Mouse (Mus musculus): ENCODE measurements at regions not wholly inside any gene's neighbourhood (a gene's known extent, or its start where the extent isn't known, plus 50 kb on each side); places are given as distances from the start of the nearest gene placed in this dataset.

DNA sequence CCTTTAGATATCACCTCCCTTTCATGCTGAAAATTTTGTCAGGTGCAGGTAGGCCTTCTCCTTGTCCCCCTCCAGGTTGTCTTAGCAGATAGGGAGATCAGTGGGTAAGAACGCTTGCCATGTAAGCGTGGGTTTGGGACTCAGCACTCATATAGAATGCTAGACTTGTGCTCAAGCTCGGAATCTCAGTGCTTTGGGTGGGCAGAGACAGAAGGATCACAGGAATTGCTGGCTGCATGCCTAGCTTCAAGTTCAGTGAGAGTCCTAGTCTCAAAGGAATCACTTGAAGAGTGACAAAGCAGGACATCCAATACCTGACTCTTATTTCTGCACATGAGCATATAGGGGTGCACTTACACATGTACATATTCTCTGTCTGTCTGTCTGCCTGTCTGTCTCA lies 235.5 kb upstream of the Prickle1 start:
- WGBS = 79% methylated on average over 3 of the region's 3 CpGs

GRCm38 (mm10) chr15:93824729-93825694 lies 229.3 kb upstream of the Prickle1 start:
- no peak for DNase-seq (ENCODE audit: low read depth, low spot score)

More for the DNA sequence above, 235.5 kb upstream of the Prickle1 start:
- DNase-seq (ENCODE audit: low read depth, low spot score) = no peak

DNA sequence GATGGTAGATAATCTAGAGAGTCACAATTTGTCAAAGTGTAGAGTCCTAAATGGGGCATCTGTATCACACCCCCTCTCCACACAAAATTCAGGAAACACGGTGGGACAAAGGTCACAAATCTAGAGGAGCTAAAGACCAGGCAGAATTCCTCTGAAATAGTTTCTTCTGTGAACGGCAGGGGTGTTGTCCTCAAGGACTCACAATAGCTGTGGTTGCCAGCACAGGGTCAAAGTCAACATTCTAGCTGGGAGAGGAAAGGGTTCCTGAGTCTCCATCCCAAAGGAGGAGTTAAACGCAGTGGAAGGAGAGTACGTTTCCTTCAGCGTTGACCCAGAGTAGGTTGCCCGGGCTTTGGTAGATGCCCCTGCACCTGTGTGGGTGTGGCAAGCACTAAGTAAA lies 225.5 kb upstream of the Prickle1 start:
- WGBS = 36% methylated on average over 6 of the region's 6 CpGs
- no peak for DNase-seq (ENCODE audit: low read depth, low spot score)

More at GRCm38 (mm10) chr15:93824729-93825694, 229.3 kb upstream of the Prickle1 start:
- 60% methylated on average over 28 of the region's 28 CpGs for WGBS

GRCm38 (mm10) chr15:93812011-93812410 lies 216.3 kb upstream of the Prickle1 start:
- no peak for DNase-seq (ENCODE audit: low read depth, low spot score)
- 29% methylated on average over 7 of the region's 7 CpGs for WGBS

GRCm38 (mm10) chr15:93807993-93808392 lies 212.3 kb upstream of the Prickle1 start:
- WGBS = 36% methylated on average over 8 of the region's 8 CpGs
- no peak for DNase-seq (ENCODE audit: low read depth, low spot score)

DNA sequence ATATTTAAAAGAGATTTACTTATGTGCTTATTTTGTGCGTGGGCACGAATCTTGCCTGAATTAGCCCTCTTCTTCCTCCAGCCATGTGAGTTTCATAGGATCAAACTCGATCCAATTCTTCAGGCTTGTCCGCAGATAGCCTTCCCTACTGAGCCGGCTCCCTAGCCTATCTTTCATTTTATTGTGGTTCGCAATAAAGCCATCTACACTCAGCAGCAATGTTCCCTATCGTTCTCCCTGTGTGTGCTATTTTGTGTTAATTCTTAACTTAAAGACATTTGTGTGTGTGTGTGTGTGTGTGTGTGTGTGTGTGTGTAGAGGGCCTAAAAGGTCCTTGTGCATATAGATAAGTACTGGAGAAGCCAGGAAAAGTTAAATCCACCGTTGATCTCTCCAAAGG lies 211.8 kb upstream of the Prickle1 start:
- DNase-seq (ENCODE audit: low read depth, low spot score) = no peak
- WGBS = 39% methylated on average over 8 of the region's 8 CpGs

DNA sequence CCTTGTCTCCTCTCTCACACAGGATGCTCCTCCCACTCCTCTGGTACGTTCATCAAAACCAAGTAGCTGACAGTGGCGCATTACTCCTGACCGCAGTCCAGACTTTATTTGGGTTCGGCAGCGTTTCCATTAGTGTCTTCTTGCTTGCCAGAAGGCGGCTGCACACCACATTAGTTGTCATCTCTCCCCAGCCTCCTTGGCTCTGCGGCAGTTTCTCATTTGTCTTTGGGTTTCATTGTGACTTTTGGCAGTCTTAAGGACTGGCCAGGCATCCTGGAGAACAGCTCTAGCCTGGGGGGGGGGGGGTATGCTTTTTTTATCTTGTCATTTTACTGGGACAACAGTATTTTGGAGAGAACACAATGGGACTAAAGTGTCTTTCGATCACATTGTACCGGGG lies 209.0 kb upstream of the Prickle1 start:
- DNase-seq (ENCODE audit: low read depth, low spot score) = no peak
- 84% methylated on average over 9 of the region's 9 CpGs for WGBS

DNA sequence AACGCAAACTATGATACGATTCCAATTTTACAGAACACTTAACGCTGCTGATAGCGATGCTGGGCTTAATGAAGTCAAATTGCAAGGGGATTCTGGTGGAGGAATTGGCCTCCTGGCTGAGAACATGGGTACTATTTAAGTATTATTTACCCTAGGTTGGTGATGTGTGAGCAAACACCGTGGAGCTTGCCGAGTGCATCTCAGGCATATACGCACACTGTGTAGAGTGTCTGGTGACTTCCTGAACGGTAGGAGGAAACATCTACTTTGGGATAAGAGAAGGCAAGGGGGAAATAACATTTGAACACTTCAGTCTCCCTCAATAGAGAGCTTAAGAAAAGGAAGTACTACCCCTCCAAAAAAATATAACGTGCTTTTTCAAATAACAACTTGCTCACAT lies 194.8 kb upstream of the Prickle1 start:
- 48% methylated on average over 9 of the region's 9 CpGs for WGBS
- no peak for DNase-seq (ENCODE audit: low read depth, low spot score)

DNA sequence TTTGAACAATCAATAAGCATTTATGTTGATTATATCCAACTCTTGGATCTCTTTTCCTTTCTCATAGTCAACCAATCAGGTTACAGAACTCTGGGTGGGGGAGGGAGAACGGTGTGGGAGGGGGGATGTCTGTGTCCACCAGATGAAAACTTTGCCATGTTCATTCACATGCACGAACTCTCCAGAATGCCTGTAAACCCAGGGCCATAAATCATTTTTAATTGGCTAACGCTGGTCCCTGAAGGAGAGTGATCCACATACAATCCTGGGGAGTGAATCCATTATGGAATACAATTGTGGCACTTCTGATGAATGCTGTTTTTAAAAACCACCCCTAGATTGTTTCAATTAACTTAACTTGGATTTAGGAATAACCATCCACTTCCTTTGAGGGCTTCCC lies 194.1 kb upstream of the Prickle1 start:
- DNase-seq (ENCODE audit: low read depth, low spot score) = no peak
- 30% methylated on average over 3 of the region's 3 CpGs for WGBS

- DNase-seq (ENCODE audit: low read depth, low spot score) = no peak
- 84% methylated on average over 6 of the region's 6 CpGs for WGBS
Measured at GRCm38 (mm10) chr15:93787361-93787760, 191.7 kb upstream of the Prickle1 start.

GRCm38 (mm10) chr15:93785846-93786412 lies 190.2 kb upstream of the Prickle1 start:
- 69% methylated on average over 11 of the region's 11 CpGs for WGBS
- DNase-seq (ENCODE audit: low read depth, low spot score) = no peak

- 83% methylated on average over 4 of the region's 4 CpGs for WGBS
- no peak for DNase-seq (ENCODE audit: low read depth, low spot score)
Measured at GRCm38 (mm10) chr15:93783736-93784135, 188.0 kb upstream of the Prickle1 start.

- DNase-seq (ENCODE audit: low read depth, low spot score) = no peak
- 42% methylated on average over 12 of the region's 12 CpGs for WGBS
Measured at GRCm38 (mm10) chr15:93775199-93775745, 179.6 kb upstream of the Prickle1 start.

- WGBS = 21% methylated on average over 4 of the region's 4 CpGs
Measured at GRCm38 (mm10) chr15:93774340-93774739, 178.6 kb upstream of the Prickle1 start.

DNA sequence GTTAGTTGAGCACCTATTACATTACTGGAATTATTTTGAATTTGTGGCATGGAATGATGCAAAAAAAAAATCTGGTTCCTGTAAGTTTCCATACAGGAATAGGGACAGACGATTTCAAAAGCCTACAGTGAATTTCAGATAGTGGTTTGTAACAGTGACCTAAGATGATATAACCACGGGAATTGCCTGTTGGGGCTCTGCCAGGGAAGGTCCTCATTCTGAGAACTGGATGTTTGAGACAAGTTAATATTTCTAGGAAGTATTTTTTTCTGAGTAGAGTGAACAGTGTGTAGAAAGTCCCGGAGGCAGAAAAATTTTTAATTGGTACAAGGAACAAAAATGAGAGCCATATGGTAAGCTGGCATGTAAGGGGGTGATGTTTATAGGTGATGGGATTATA lies 171.3 kb upstream of the Prickle1 start:
- WGBS = 52% methylated on average over 3 of the region's 3 CpGs
- no peak for DNase-seq (ENCODE audit: low read depth, low spot score)

More at GRCm38 (mm10) chr15:93774340-93774739, 178.6 kb upstream of the Prickle1 start:
- no peak for DNase-seq (ENCODE audit: low read depth, low spot score)

- WGBS = 89% methylated on average over 5 of the region's 5 CpGs
Measured at GRCm38 (mm10) chr15:93763047-93763446, 167.4 kb upstream of the Prickle1 start.

GRCm38 (mm10) chr15:93758204-93758836 lies 162.6 kb upstream of the Prickle1 start:
- WGBS = 71% methylated on average over 8 of the region's 8 CpGs
- DNase-seq (ENCODE audit: low read depth, low spot score) = no peak

More at GRCm38 (mm10) chr15:93763047-93763446, 167.4 kb upstream of the Prickle1 start:
- DNase-seq (ENCODE audit: low read depth, low spot score) = no peak

DNA sequence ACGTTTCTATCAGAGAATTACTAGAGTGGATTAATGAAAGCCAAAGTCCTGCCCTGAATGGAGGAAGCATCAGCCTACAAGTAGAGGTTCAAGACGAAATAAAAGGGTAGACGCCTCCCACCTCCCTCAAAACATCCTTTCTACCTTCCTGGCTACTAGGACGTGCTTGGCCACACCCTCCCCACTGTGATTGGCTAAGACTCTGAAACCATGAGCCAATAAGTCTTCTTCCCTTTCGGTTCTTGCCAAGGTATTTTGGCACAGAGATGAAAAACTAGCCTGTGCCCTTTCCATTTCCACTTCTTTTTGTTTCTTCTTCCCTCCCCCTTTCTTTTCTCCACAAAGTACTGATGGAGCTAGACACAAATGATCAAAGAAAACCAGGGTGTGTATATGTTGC lies 160.3 kb upstream of the Prickle1 start:
- DNase-seq (ENCODE audit: low read depth, low spot score) = no peak
- 71% methylated on average over 5 of the region's 5 CpGs for WGBS

DNA sequence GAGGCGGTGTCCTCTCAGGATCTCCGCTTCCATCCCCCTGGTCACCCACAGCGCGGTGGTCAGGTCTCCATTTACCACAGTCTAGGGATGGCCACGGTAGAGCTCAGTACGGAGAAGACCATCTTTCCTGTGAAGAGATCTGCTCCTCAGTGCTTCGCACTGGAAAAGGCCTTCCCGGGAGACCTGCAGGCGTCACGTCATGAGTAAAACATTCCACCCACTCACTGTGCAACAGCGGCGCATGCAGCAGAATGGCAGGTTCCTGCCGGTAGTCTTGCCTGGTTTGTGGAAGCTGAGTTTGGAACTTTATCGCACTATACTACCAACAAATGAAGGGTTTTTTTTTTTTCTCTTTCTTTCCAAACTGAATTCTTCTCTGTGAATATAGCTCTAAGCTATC lies 156.1 kb upstream of the Prickle1 start:
- DNase-seq (ENCODE audit: low read depth, low spot score) = no peak
- 87% methylated on average over 14 of the region's 14 CpGs for WGBS

GRCm38 (mm10) chr15:93750953-93751352 lies 155.3 kb upstream of the Prickle1 start:
- 15% methylated on average over 8 of the region's 8 CpGs for WGBS
- no peak for DNase-seq (ENCODE audit: low read depth, low spot score)

Data from large intestine, adult 2 months (tissue).